Mouse (Mus musculus): ENCODE data around the gene Smim1. TPM values are rescaled to one million over a fixed set of nuclear protein-coding genes. Genes with fewer than 3 reads are reported as not detected.

Smim1 gene
- polyA plus RNA-seq, 1 experiment from 2014 or later: 33.3 TPM

DNA sequence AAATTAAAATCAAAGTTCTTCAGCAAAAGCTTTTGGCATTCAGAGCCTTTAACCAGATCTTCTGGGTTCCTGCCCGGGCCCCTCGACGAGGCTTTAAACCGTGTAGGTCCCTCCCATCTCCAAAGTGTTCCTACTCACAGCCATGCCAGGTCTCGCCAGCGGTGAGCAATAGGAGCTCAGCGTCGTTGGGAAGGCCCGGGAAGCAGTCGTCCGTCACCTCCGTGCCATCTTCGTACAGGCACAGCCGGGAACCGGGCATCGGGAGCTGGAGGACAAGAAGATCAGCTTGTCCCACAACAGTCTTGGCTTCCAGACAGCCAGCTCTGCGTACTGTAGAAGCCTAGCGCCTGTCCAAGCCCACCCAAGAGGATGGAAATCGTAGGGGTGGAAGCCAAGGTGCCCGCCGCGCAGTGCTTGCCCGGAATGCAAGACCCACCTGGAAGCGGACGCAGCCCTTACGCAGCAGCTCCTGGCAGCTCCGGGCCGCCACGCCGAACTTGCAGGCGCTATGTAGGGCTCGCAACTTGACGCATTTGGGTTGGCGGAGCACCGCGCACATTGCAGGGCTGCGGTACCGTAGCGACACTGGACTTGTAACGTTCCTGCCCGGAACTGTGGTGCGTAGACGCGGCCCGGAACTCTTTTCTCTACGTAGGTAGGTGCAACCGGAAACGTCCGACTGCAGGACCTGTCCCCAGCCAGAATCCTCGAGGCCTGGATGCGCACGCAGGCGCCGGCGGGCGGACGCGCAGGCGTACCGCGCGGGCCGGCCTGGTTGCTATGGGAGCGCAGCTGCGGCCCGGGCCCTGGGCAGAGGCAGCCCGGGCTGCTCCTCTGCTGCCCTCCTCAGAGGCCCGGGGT lies 51.4 kb downstream of the Smim1 start, which contains the start of the genes Dffb and Cep104:
Gene Dffb (minus strand): TSS at position 696 of the 861 bp plus-strand sequence.
Gene Cep104 (plus strand): TSS at position 764 of the 861 bp plus-strand sequence.
- Histone ChIP-seq H3K9ac (peak within 1 kb of the TSS; percentile 66), H3K4me2 (peak within 1 kb of the TSS; percentile 73), H3K4me1 (ENCODE audit: insufficient read depth) (peaks cover 4% of the 10 kb centered on the region), H3K27me3 (ENCODE audit: insufficient read depth, low read length) (no peaks in the 10 kb centered on the region), H3K27ac (ENCODE audit: low read depth) (no peak within 1 kb of the TSS), H3K4me3 (ENCODE audit: low read depth, low read length) (peak within 1 kb of the TSS; percentile 72), H3K9me3 (ENCODE audit: low read depth, low read length) (no peaks in the 10 kb centered on the region), H3K36me3 (ENCODE audit: insufficient read depth) (peaks cover 23% of the 10 kb centered on the region)
- WGBS: under 1% methylated on average over 68 of the region's 68 CpGs
- TF ChIP-seq CTCF (IDR thresholded peaks at IDR 0.05; ENCODE audit: low read depth): no peak
- ATAC-seq (ENCODE audit: insufficient read depth) (peak; percentile 99), DNase-seq (peak; percentile 97)

Other genes starting within 250 kb of the Smim1 start
- gene A430005L14Rik, start 69.0 kb downstream of the Smim1 start, polyA plus RNA-seq (2014; fragmentation: Nextera tagmentation; extraction: Ambion mirVana): 86.9 and 91.4 TPM in 2 replicates
- 11.1 and 12.4 TPM in 2 replicates for gene Dffb, start 51.1 kb downstream of the Smim1 start, polyA plus RNA-seq (2014; fragmentation: Nextera tagmentation; extraction: Ambion mirVana)
- gene Cep104, start 51.0 kb downstream of the Smim1 start, polyA plus RNA-seq (2014; fragmentation: Nextera tagmentation; extraction: Ambion mirVana): 18.9 and 21.4 TPM in 2 replicates
- gene Lrrc47, start 14.5 kb downstream of the Smim1 start, polyA plus RNA-seq (2014; fragmentation: Nextera tagmentation; extraction: Ambion mirVana): 13.2 and 13.6 TPM in 2 replicates
- 0.08 TPM in 1 of 2 replicates, not detected in the other for gene Ccdc27, start 16.4 kb upstream of the Smim1 start, polyA plus RNA-seq (2014; fragmentation: Nextera tagmentation; extraction: Ambion mirVana)
- gene Trp73, start 114.0 kb upstream of the Smim1 start, polyA plus RNA-seq (2014; fragmentation: Nextera tagmentation; extraction: Ambion mirVana): 0.17 and 0.84 TPM in 2 replicates
- 36.2 and 38.0 TPM in 2 replicates for gene Wrap73, start 116.1 kb upstream of the Smim1 start, polyA plus RNA-seq (2014; fragmentation: Nextera tagmentation; extraction: Ambion mirVana)
- gene Tprgl, start 134.4 kb upstream of the Smim1 start, polyA plus RNA-seq (2014; fragmentation: Nextera tagmentation; extraction: Ambion mirVana): 142 and 151 TPM in 2 replicates
- gene Megf6, start 144.5 kb upstream of the Smim1 start, polyA plus RNA-seq (2014; fragmentation: Nextera tagmentation; extraction: Ambion mirVana): 14.8 and 18.0 TPM in 2 replicates